Mouse (Mus musculus) cortical plate, adult 2 months (tissue): Measurements from ENCODE around the gene Hc.

Source experiments
- CTCF ChIP-seq: fragments of 200-500 bp; IDR thresholded peaks from 2 replicates; pipeline ENCODE4 v1.5.1; 2011; ENCODE audit warnings: mild to moderate bottlenecking, control low read depth, low read length; ENCODE audit not compliant: insufficient read depth; ENCODE audit errors: extremely low read depth
- POLR2A ChIP-seq: fragments of 200-500 bp; IDR thresholded peaks from 2 replicates; pipeline ENCODE4 v1.6.1; 2011; ENCODE audit warnings: mild to moderate bottlenecking, low read length, control low read depth; ENCODE audit not compliant: insufficient read depth; ENCODE audit errors: extremely low read depth

- TF ChIP-seq CTCF (no peak), POLR2A (no peak)
These were observed 99.7 kb downstream of the Hc start, which contains the start of gene Traf1 for GRCm38 (mm10) chr2:34961481-34962036.
